Mouse (Mus musculus): ENCODE results near the gene Stk19.

Gene Stk19

GRCm38 (mm10) chr17:34797211-34797995 is 39.3 kb downstream of the Stk19 start:
- DNase-seq (ENCODE audit: low spot score) = peak; percentile 30

GRCm38 (mm10) chr17:34796311-34797140 is 40.2 kb downstream of the Stk19 start:
- peak; percentile 39 for DNase-seq (ENCODE audit: low spot score)

GRCm38 (mm10) chr17:34795633-34796032 is 41.1 kb downstream of the Stk19 start:
- DNase-seq (ENCODE audit: low spot score) = peak; percentile 83

GRCm38 (mm10) chr17:34795016-34795415 is 41.7 kb downstream of the Stk19 start:
- peak; percentile 30 for DNase-seq (ENCODE audit: low spot score)

GRCm38 (mm10) chr17:34777680-34778325 is 58.9 kb downstream of the Stk19 start:
- DNase-seq (ENCODE audit: low spot score) = no peak

Measured in testis, postnatal 10 days (tissue).